Mouse (Mus musculus): ENCODE data around the gene Gm20388.

DNA sequence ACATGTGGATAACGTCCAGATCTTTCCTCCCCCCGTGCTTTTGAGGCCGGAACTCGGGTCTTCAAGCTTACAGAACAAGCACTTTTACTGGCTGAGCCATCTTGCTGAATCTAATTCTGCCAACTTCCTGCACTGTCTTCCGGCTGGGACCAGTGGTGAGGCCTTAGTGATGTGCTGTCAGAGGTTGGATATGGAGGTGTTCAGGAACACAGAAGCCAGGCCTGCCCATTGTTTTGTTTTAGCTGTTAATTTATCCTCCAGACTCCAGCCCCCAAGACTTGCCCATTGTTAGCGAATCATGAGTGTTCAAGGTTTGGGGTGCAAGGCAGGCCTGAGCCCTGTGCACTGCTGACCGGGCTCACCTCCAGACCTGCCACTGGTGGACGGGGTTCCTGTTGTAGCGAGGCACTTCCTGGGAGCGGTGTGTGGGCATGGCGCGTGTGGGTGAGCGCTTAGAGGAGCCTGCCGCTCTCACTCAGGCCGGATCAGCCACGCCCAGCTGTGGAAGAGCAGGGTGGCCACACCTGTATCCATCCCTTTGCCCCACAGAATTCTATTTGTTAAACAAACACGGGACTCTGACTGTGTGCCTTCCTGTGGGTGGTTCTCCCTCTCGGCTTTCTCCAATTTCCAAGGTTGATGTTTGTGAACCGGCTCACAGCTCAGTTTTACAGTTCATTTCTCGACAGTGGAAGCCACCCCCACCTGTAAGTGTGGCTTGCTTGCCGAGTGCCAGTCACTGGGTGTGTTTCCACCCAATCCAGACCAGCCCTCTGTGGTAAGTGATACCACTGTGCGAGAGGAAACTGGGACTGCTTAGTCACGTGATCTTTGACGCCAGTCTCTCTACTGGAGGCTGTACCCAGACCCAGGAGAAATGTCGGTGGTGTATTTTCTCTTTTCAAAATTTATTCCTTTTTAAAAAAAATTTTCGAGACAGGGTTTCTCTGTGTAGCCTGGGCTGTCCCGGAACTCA is 3430.7 kb downstream of the Gm20388 start:
- no peak for TF ChIP-seq CTCF (IDR thresholded peaks at IDR 0.05; ENCODE audit: borderline replicate concordance, extremely low read depth, insufficient read depth, insufficient read length)
- no peak for TF ChIP-seq POLR2A (IDR thresholded peaks at IDR 0.05; ENCODE audit: borderline replicate concordance, extremely low read depth, insufficient read depth, insufficient read length, poor library complexity, severe bottlenecking)

Data from brain, embryonic 14.5 days (tissue).